Mouse (Mus musculus) heart, adult 18-20 months (tissue): Measurements from ENCODE around the gene Sgcd. TPM values are rescaled to one million over a fixed set of nuclear protein-coding genes. Genes with fewer than 3 reads are reported as not detected.
A peak's percentile ranks its signal among the peaks of the same experiment; 100 is the strongest.

Experiments
- DNase-seq, 2 experiments: peaks; one replicate each; pipeline ENCODE4 v3.0.0; 2021 to 2022; ENCODE audit warnings: mixed read lengths in 1 of 2
- total RNA-seq, 2 experiments: library from RNA; stranded (reverse); gene quantifications; 2 replicates each; pipeline ENCODE4 v1.2.3; 2021

Gene Sgcd
- total RNA-seq, 2 experiments from 2014 or later = 57.4 to 68.5 TPM

GRCm38 (mm10) chr11:47139271-47139670 lies 849.5 kb downstream of the Sgcd start:
- DNase-seq = no peak

- no peak for DNase-seq
Observed at GRCm38 (mm10) chr11:47132410-47132809, 856.4 kb downstream of the Sgcd start.

DNA sequence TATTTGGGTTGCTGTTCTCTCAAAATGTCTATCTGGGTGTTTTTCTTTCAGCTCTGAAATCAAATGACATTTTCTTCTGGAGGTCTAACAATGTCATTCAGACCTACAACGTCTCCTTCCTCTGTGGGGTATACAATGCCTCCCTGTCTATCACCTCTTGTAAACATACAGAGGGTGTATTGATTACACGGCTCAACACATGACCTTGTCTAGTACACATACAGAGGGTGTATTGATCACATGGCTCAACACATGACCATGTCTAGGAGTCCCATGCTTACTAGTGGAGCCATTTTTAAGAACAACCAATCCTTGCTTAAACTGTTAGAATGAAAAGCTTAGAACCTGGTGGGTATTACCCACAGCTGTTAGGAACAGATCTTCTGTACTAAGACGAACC lies 858.3 kb downstream of the Sgcd start:
- DNase-seq = no peak

- DNase-seq = peak; percentile 36 to 61
Observed at GRCm38 (mm10) chr11:47129992-47130391, 858.8 kb downstream of the Sgcd start.

DNA sequence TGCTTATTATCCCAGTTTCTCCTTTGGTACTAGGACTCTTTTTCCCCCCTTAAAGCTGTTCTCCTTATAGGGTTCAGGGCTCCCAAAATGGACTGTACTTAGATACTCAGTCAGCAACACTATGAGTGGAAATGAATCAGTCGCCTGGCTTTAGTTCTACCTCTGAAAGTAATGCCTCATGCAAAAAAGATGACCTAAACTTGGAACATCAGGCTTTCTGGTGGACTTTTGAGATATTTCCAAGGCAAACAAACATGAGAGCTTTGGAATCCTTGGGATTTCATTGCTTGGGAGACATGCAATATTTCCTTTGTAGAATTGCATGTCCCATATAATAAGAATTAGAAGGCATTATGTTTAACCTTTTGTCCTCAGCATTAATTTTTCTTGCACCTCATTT lies 859.6 kb downstream of the Sgcd start:
- peak; percentile 31 to 64 for DNase-seq

GRCm38 (mm10) chr11:47128331-47128730 lies 860.4 kb downstream of the Sgcd start:
- DNase-seq = no peak

DNA sequence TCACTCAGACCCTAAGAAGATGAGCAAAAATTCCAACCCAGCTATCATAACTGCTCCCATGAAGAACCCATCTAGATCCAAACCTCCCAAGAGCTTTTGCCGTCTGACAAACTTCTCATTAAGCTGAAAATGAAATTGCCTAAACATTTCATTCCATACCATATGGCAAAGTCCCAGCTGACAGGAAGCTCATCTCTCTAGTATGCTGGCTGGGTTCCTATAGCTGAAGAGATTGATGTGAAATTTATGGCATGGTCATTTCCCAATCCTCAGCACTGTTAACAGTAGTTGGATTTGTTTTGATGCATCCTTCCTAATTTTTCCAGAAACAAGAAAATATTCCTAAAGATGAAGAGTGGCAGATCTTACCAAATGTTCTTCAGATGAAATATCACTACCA lies 867.9 kb downstream of the Sgcd start:
- no peak for DNase-seq

DNA sequence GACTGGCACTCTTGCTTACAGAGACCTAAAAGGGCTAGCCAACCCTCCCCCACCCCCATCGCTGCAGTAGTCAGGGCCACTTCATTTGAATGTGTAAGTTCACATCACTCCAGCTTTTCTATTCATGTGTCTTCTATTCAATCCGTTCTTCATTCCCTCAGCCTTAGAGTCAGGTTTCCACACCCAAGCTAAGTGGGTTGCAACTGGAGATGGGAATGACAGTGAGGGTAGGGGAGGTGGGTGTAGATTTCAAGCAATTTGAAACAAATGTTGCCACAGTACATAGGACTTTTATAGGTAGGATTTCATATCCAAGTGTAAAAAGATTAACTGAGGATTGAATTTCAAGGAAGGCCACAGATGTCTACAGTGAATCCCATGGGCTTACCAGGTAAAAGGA lies 870.9 kb downstream of the Sgcd start:
- no peak for DNase-seq

DNA sequence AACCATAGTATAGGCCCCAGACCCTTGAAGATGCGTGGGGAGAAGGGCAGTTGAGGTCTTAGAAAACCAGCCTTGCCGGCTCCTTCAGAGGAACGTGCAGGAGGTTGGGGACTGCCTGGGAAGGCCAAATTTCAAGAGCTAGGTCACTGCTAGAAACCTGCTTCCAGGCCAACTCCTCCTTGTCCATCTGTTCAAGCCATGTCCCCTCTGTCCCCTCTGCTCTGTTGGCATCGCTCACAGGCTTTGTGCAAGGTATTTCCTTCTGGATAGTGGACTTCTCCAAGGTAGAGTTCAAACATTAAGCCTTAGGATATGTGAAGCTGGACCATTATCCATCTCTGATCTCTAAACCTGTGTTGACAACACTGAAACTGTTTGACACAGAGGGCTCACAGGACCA lies 874.4 kb downstream of the Sgcd start:
- DNase-seq = no peak

DNA sequence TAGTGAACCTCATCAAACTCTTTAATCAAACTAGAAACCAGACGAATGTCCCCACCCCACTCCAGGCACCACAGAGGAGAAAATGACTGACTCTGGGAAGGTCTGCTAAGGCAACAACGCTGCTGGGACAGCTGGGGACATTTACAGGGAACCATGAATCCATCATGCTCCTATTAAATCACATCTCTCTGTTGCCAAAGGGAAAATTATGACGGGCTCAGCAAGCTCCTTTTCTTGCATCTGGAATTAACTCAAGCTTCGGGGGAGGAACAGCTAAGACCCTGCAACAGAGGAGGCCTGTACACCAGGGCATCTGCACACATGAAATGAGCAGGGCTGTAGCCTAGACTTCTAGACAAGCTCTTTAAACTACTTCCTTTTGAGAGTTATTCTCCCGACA lies 875.7 kb downstream of the Sgcd start:
- no peak for DNase-seq

DNA sequence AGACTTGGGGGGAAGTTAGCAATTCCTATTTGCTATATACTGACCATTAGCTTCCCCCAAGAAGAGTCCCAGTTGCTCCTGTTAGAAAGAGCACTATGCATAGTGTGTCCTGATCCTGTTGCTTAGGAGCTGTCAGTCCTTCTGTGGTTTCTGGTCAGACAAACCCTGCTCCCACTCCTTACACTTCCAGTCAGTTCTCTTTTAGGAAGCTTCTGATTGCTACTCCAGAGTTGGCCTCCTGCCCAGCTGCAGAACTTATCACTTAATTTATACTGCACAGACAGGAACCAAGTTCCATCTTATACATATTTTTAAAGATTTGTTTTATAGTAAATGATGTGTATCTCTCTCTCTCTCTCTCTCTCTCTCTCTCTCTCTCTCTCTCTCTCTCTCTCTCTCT lies 878.5 kb downstream of the Sgcd start:
- DNase-seq = peak; percentile 7 to 20

DNA sequence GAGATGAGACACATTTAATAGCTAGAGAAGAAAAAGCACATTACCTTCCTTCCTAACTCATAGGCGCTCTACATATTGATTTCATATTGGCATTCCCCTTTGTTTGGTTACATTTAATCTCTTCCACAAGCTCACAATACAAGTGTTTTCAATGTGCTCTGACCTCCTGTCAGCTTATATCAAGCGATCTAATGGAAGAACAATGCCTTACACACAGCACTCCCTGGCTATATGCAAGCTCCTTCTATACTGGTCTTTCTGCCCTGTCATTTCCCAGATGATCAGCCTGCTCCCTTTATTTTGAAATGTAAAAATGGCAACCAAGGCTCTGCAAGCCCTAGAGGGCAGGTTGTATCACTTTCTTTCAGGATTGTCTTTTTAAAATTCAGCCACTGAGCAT lies 881.1 kb downstream of the Sgcd start:
- DNase-seq = no peak

GRCm38 (mm10) chr11:47093296-47093912 lies 895.4 kb downstream of the Sgcd start:
- peak in 1 of 2 experiments; percentile 4 for DNase-seq

- DNase-seq = no peak
Observed at GRCm38 (mm10) chr11:47082517-47082916, 906.3 kb downstream of the Sgcd start.

DNA sequence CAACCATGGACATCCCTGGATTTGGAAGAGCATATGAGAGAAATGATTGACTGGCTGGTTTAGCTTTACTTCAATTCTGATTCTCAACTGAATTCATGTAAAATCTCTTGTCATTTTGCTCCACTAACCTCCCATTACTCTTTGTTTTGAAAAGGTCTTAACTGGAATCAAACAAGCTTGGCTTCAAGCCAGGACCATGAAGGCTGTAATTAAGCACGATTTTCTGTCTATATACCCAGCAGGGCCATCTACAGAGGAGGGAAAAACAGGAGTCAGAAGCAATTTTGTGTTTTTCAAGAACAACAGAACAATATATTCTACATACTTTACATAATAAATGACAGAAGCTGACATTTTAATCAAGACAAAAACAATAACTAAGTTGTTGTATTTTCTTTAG lies 915.2 kb downstream of the Sgcd start:
- no peak for DNase-seq

DNA sequence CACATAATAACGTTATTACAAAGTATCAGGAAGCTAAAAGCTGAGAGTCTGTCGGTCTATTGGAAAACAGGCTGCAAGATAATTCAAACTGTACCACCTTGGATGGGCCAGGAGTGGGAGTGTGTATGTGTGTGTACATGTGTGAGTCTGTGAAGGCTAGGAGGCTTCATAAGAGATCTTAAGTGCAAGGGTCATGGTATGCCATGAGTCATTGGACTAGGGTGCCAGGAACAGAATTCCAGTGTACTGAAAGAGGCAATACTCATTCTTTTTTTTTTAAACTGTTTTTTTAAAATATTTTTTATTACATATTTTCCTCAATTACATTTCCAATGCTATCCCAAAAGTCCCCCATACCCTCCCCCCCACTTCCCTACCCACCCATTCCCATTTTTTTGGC lies 917.6 kb downstream of the Sgcd start:
- peak in 1 of 2 experiments; percentile 5 for DNase-seq

DNA sequence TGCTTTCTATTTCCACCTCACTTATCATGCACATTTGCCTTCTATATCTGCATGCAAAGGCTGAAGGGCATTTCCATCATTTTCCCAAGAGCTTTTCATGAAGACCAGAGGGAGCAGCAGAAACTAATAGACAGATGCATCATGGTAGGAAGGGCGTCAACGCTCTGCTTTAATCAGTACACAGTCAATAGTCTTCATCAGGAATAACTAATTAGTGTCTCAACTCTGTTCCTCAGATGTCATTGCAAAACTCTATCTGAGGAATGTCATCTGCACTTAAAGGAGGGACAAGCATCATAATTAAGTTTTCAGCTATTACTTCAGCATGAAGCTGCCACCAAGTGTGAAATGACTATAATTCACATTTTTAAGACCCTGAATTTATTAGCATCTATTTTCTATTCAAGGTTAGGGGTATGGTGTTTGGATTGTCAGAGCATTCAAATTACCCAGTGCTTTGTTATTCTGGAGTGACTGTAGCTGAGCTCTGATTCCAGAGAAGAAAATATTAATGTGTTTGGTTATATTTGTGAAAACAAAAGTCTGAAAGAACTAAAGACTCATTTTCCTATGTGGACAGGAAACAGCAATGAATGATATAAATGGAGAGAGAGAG lies 918.9 kb downstream of the Sgcd start:
- DNase-seq = no peak

DNA sequence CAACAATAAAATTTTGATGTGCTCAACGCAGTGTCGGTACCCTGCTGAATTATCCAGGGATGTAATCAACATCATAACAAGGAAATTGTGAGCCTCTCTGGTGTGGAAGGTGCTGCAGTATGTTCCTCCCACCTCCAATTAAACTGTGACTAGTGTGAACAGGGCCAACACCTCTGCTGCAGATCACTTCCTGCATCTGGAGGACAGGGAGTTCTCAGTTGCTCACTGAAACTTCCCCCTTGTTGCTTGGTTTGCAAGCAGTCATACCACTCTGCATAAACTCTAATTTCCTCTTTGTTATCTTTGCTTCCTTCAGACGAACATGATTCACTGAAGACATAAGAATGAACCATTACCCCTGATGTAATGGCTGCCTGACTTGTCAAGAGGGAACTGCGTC lies 925.1 kb downstream of the Sgcd start:
- DNase-seq = peak in 1 of 2 experiments; percentile 38

DNA sequence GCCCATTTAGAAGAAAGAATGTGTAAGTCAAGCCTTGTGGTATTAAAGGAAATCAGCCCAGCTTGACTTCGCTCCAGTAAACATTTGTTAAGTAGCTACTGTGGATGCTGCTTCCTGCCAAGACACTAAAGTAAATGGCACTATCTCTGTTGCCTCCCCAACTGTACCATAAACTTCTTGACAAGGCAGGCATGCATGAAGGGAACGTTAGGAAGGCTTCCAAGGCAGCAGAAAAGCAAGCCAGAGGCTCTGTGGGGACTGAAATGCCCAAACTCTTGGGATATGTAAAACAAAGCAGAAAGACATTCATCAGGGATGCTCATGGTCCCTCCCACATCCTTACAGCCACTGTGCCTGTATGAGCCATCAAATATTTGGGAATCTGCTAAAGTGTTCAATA lies 938.4 kb downstream of the Sgcd start:
- DNase-seq = no peak

DNA sequence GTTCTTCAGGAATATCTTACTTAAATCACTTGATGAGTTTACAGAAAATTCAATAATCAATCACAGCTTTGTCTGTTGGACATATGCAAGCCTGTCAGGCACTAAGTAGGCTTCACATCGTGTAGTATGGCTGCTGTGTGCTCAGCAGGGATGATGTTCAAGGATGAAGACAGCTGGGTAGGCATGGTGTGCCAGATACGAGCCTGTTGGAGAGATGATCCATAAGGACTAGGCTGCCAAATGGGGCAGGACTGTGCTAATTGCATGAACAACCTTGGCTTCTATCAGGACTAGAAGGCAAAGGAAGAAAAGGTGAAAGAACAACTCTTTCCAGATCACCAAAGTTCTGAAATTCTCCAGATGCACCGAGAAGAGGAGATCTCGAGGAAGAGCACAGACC lies 939.0 kb downstream of the Sgcd start:
- DNase-seq = no peak

- DNase-seq = peak in 1 of 2 experiments; percentile 18
Observed at GRCm38 (mm10) chr11:47032318-47032717, 956.5 kb downstream of the Sgcd start.

DNA sequence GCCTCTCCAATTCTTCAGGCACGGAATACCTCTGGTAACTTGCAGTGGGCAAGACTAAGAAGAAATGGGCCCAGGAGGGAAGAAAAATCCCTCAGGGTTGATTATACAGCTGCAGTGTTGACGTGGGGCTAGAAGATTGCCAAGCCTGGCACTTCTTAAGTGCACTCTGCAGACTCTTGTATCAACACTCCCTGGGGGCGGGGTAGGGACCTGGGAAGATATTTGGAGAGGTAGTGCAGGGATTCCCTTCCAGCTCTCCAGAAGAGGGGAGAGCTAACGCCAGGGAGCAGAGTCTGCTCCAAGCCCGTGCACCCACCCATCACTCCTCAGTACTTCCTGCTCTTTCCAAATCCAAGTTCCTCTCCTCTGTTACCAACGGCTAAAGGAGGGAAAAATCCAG lies 967.9 kb downstream of the Sgcd start:
- peak; percentile 13 to 14 for DNase-seq

GRCm38 (mm10) chr11:47018139-47018538 lies 970.6 kb downstream of the Sgcd start:
- no peak for DNase-seq

- no peak for DNase-seq
Observed at GRCm38 (mm10) chr11:47015683-47016082, 973.1 kb downstream of the Sgcd start.
